Mouse (Mus musculus): ENCODE measurements around the gene Atp1a2. TPM values are rescaled to one million over a fixed set of nuclear protein-coding genes. Genes with fewer than 3 reads are reported as not detected.

Atp1a2 gene
- total and polyA plus RNA-seq, 3 experiments: 0.07 to 0.23 (median 0.13) TPM

GRCm38 (mm10) chr1:172318424-172319035 lies 20.7 kb upstream of the Atp1a2 start:
- Histone ChIP-seq H3K4me3 (replicated peaks in 1 of 3; ENCODE audit: low read depth in 2 of 3, low read length in 2 of 3, poor library complexity in 1 of 3) (no peak overlapping the region), H3K4me1 (ENCODE audit: control insufficient read depth in 1 of 2, insufficient read depth in 2 of 2) (peaks cover 0 to 24% of the 10 kb centered on the region in 2 experiments; a peak in 2 of 4 replicates), H3K9ac (ENCODE audit: insufficient read depth, low read depth) (no peak overlapping the region), H3K4me2 (ENCODE audit: insufficient read depth, low read depth, poor library complexity, severe bottlenecking) (no peak overlapping the region), H3K9me3 (replicated peaks; ENCODE audit: low read length) (no peaks in the 10 kb centered on the region), H3K27ac (ENCODE audit: insufficient read depth, low read depth) (no peak overlapping the region), H3K27me3 (replicated peaks) (no peaks in the 10 kb centered on the region), H3K79me2 (replicated peaks; ENCODE audit: control insufficient read depth, extremely low read depth, insufficient read depth, poor library complexity, severe bottlenecking) (no peaks in the 10 kb centered on the region), H3K36me3 (replicated peaks in 1 of 2; ENCODE audit: control insufficient read depth in 1 of 2, insufficient read depth in 1 of 2, low read length in 1 of 2) (peaks cover 15 to 51% of the 10 kb centered on the region in 2 experiments)
- dilution Hi-C loops (cut with MboI; ENCODE audit: extremely low pct_ligation_motif_present, extremely low pct_unique_long_range_greater_than_20kb, low sequenced_read_pairs) (no loop called here), in situ Hi-C loops (cut with MboI; ENCODE audit: low pct_ligation_motif_present, low pct_unique_long_range_greater_than_20kb, low sequenced_read_pairs) (loop anchor here (25.0 kb wide), 2 partner anchors 281 to 506 kb away; partner anchors contain the start of gene Vangl2)
- TF ChIP-seq MYC (IDR thresholded peaks at IDR 0.05; ENCODE audit: low read depth, low read length) (no peak), TCF12 (IDR thresholded peaks at IDR 0.05; ENCODE audit: low read depth, low read length) (no peak), JUND (conservative IDR thresholded peaks at IDR 0.05; ENCODE audit: low read depth, low read length) (no peak)
- no peak for DNase-seq (ENCODE audit: extremely low read depth)

DNA sequence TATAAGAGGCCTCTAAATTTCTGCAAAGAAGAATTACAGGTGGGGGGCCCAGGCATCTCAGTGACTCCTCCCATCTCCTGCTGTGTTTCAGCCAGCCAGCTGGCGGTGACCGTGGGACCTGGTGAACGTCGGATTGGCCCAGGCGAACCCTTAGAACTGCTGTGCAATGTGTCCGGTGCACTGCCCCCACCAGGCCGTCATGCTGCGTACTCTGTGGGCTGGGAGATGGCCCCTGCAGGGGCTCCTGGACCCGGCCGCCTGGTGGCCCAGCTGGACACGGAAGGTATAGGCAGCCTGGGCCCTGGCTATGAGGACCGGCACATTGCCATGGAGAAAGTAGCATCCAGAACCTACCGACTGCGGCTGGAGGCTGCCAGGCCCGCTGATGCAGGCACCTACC lies 20.1 kb upstream of the Atp1a2 start:
- no peak overlapping the region for H3K4me3 ChIP-seq (replicated peaks in 1 of 3; ENCODE audit: low read depth in 2 of 3, low read length in 2 of 3, poor library complexity in 1 of 3)
- in situ Hi-C loops (cut with MboI; ENCODE audit: low pct_ligation_motif_present, low pct_unique_long_range_greater_than_20kb, low sequenced_read_pairs) (loop anchor here (25.0 kb wide), 2 partner anchors 281 to 506 kb away; partner anchors contain the start of gene Vangl2), dilution Hi-C loops (cut with MboI; ENCODE audit: extremely low pct_ligation_motif_present, extremely low pct_unique_long_range_greater_than_20kb, low sequenced_read_pairs) (no loop called here)
- H3K27ac ChIP-seq (ENCODE audit: insufficient read depth, low read depth): no peak overlapping the region
- H3K9ac ChIP-seq (ENCODE audit: insufficient read depth, low read depth): no peak overlapping the region
- no peak overlapping the region for H3K4me2 ChIP-seq (ENCODE audit: insufficient read depth, low read depth, poor library complexity, severe bottlenecking)
- no peaks in the 10 kb centered on the region for H3K27me3 ChIP-seq (replicated peaks)
- no peaks in the 10 kb centered on the region for H3K9me3 ChIP-seq (replicated peaks; ENCODE audit: low read length)
- TF ChIP-seq ETS1 (conservative IDR thresholded peaks at IDR 0.05; ENCODE audit: low read depth, low read length): no peak
- TF ChIP-seq MAZ (IDR thresholded peaks at IDR 0.05; ENCODE audit: low read depth, low read length): no peak
- no peak for TF ChIP-seq UBTF (IDR thresholded peaks at IDR 0.05; ENCODE audit: low read depth, low read length)
- no peak for TF ChIP-seq BHLHE40 (IDR thresholded peaks at IDR 0.05; ENCODE audit: low read depth, low read length)
- TF ChIP-seq ELF1 (IDR thresholded peaks at IDR 0.05; ENCODE audit: low read depth, low read length): no peak
- no peak for TF ChIP-seq POLR2A (IDR thresholded peaks at IDR 0.05; ENCODE audit: low read depth, low read length)
- TF ChIP-seq TCF12 (IDR thresholded peaks at IDR 0.05; ENCODE audit: low read depth, low read length): no peak
- no peak for TF ChIP-seq JUND (conservative IDR thresholded peaks at IDR 0.05; ENCODE audit: low read depth, low read length)
- no peak for TF ChIP-seq NRF1 (IDR thresholded peaks at IDR 0.05; ENCODE audit: low read depth, low read length)
- TF ChIP-seq SIN3A (IDR thresholded peaks at IDR 0.05; ENCODE audit: low read length): no peak
- no peak for TF ChIP-seq HCFC1 (IDR thresholded peaks at IDR 0.05; ENCODE audit: low read depth, low read length)
- TF ChIP-seq MAX (IDR thresholded peaks at IDR 0.05; ENCODE audit: low read length): no peak
- no peak for TF ChIP-seq ZMIZ1 (IDR thresholded peaks at IDR 0.05; ENCODE audit: low read depth, low read length)
- no peak for TF ChIP-seq RCOR1 (conservative IDR thresholded peaks at IDR 0.05; ENCODE audit: low read depth, low read length)
- no peak for TF ChIP-seq CHD2 (IDR thresholded peaks at IDR 0.05; ENCODE audit: low read length)
- no peak for TF ChIP-seq ZKSCAN1 (IDR thresholded peaks at IDR 0.05; ENCODE audit: borderline replicate concordance, low read depth, low read length)
- no peak for TF ChIP-seq EP300 (IDR thresholded peaks at IDR 0.05; ENCODE audit: low read length)
- no peak for TF ChIP-seq MYC (IDR thresholded peaks at IDR 0.05; ENCODE audit: low read depth, low read length)
- no peak for TF ChIP-seq MAFK (IDR thresholded peaks at IDR 0.05; ENCODE audit: insufficient replicate concordance, low read length)
- H3K36me3 ChIP-seq (replicated peaks in 1 of 2; ENCODE audit: control insufficient read depth in 1 of 2, insufficient read depth in 1 of 2, low read length in 1 of 2): peaks cover 15 to 51% of the 10 kb centered on the region in 2 experiments
- no peaks in the 10 kb centered on the region for H3K79me2 ChIP-seq (replicated peaks; ENCODE audit: control insufficient read depth, extremely low read depth, insufficient read depth, poor library complexity, severe bottlenecking)
- no peak for DNase-seq (ENCODE audit: extremely low read depth)
- peaks cover 3 to 29% of the 10 kb centered on the region in 2 experiments; a peak in 3 of 4 replicates for H3K4me1 ChIP-seq (ENCODE audit: control insufficient read depth in 1 of 2, insufficient read depth in 2 of 2)

All from CH12.LX (cell line).